Mouse (Mus musculus): ENCODE measurements around the gene Tmem205. TPM values are rescaled to one million over a fixed set of nuclear protein-coding genes. Genes with fewer than 3 reads are reported as not detected.

Tmem205 gene
- polyA plus RNA-seq, 1 experiment from 2014 or later: 37.0 TPM

DNA sequence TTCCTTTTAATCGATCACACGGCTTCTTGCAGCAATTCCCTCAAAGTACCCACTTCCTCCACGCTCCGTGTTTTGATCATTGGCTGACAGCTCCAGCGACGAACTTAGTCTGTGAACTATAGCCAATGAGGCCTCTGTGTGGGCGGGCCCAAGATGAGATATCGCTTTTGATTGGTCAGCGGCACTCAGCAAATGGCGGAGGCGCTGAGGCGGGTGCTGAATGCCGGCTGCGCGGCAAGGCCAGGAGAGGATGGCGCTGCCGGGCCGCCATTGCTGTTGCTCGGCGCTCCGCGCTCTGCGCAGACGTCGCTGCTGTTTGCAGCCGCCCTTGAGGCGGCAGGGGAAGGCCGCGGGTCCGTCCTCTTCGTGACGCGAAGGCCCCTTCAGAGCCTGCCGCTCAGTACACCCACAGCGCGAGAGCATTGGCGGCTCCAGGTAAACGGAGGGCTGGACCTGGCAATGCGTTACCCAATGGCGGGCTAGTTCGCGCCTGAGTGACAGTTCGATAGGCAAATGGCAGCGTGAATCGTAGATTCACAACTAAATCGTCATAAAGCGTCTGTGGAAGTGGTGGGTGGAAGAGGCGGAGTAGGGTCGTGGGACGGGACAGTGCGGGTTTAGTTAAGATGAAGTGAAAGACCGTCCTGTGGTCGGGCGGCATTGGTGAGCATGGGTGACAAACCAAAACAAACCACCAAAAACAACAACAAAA, 28.4 kb upstream of the Tmem205 start, which contains the start of gene Swsap1:
Swsap1 (plus strand) TSS at position 186 of the 712 bp plus-strand sequence.
- whole genome bisulfite sequencing: under 1% methylated on average over 54 of the region's 54 CpGs
- 0 out of 2 replicates have a peak, but pooled peaks cover 3% of the 10 kb centered on the region for H3K9me3 ChIP-seq (replicated peaks)
- H3K4me3 ChIP-seq: peak within 1 kb of the TSS; percentile 65
- peaks cover 20% of the 10 kb centered on the region for H3K27me3 ChIP-seq
- peak; percentile 98 for ATAC-seq (ENCODE audit: low FRiP score)
- peak within 1 kb of the TSS; percentile 60 for H3K4me2 ChIP-seq (replicated peaks)
- H3K9ac ChIP-seq: peak within 1 kb of the TSS; percentile 80
- H3K27ac ChIP-seq: peak within 1 kb of the TSS; percentile 92
- peaks cover 16% of the 10 kb centered on the region for H3K4me1 ChIP-seq
- no peaks in the 10 kb centered on the region for H3K36me3 ChIP-seq

DNA sequence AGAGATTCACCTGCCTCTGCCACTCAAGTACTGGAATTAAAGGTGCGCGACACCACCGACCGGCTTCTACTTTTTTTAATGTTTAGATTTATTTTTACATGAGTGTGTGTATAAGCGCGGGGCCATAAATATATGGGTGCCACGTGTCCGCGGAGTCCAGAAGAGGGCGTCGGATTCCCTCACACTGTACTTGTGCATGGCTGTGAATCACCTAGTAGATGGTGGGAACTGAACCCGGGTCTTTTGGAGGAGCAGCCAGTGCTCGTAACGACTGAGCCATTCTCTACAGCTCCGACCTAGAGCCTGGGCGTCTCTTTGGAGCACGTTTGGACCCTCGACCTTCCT, 27.8 kb upstream of the Tmem205 start:
- Histone ChIP-seq H3K9ac (peak overlapping the region; percentile 80), H3K36me3 (no peaks in the 10 kb centered on the region), H3K27me3 (peaks cover 17% of the 10 kb centered on the region), H3K4me3 (peak overlapping the region; percentile 65), H3K4me1 (peaks cover 16% of the 10 kb centered on the region), H3K9me3 (replicated peaks) (0 out of 2 replicates have a peak, but pooled peaks cover 3% of the 10 kb centered on the region), H3K4me2 (replicated peaks) (peak overlapping the region; percentile 59), H3K27ac (peak overlapping the region; percentile 92)
- peak; percentile 72 for ATAC-seq (ENCODE audit: low FRiP score)
- 3% methylated on average over 18 of the region's 18 CpGs for WGBS

GRCm38 (mm10) chr9:21954635-21955034, 27.3 kb upstream of the Tmem205 start:
- no peak overlapping the region for H3K9ac ChIP-seq
- H3K36me3 ChIP-seq: no peaks in the 10 kb centered on the region
- 0 out of 2 replicates have a peak, but pooled peaks cover 3% of the 10 kb centered on the region for H3K9me3 ChIP-seq (replicated peaks)
- WGBS: 83% methylated on average over 3 of the region's 3 CpGs
- H3K27me3 ChIP-seq: peaks cover 13% of the 10 kb centered on the region
- H3K27ac ChIP-seq: no peak overlapping the region
- H3K4me3 ChIP-seq: no peak overlapping the region
- peaks cover 16% of the 10 kb centered on the region for H3K4me1 ChIP-seq
- H3K4me2 ChIP-seq (replicated peaks): peak overlapping the region; percentile 59; the same call in 1 of the 2 replicates
- no peak for ATAC-seq (ENCODE audit: low FRiP score)

- no peak for ATAC-seq (ENCODE audit: low FRiP score)
- no peak overlapping the region for H3K9ac ChIP-seq
- H3K4me2 ChIP-seq (replicated peaks): no peak overlapping the region
- no peak overlapping the region for H3K4me3 ChIP-seq
- no peaks in the 10 kb centered on the region for H3K36me3 ChIP-seq
- H3K27me3 ChIP-seq: 0 out of 2 replicates have a peak, but pooled peaks cover 5% of the 10 kb centered on the region
- peaks cover 16% of the 10 kb centered on the region for H3K4me1 ChIP-seq
- H3K9me3 ChIP-seq (replicated peaks): 0 out of 2 replicates have a peak, but pooled peaks cover 3% of the 10 kb centered on the region
- WGBS: 19% methylated on average over 3 of the region's 3 CpGs
- H3K27ac ChIP-seq: no peak overlapping the region
Observed at GRCm38 (mm10) chr9:21953600-21953999, 26.2 kb upstream of the Tmem205 start.

DNA sequence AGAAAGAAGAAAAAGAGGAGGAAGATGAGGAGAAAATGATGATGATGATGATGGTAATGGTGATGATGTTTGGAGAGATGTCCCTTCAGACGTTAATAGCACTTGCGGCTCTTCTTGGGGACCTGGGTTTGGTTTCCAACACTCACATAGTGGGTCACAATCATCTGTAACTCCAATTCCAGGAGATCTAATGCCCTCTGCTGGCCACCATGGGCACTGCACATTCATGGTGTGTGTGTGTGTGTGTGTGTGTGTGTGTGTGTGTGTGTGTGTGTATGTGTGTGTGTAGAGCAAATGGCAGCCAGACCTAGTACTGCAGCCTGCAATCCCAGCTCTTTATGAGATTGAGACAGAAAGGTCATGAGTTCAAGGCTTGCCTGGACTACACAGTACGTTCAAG, 24.6 kb upstream of the Tmem205 start:
- Histone ChIP-seq H3K9ac (no peak overlapping the region), H3K4me3 (no peak overlapping the region), H3K27ac (no peak overlapping the region), H3K9me3 (replicated peaks) (0 out of 2 replicates have a peak, but pooled peaks cover 3% of the 10 kb centered on the region), H3K4me1 (peaks cover 24% of the 10 kb centered on the region), H3K4me2 (replicated peaks) (no peak overlapping the region), H3K27me3 (peaks cover 20% of the 10 kb centered on the region), H3K36me3 (peaks cover 5% of the 10 kb centered on the region; the same call in 1 of the 2 replicates)
- WGBS: 88% methylated on average over 3 of the region's 3 CpGs
- no peak for ATAC-seq (ENCODE audit: low FRiP score)

DNA sequence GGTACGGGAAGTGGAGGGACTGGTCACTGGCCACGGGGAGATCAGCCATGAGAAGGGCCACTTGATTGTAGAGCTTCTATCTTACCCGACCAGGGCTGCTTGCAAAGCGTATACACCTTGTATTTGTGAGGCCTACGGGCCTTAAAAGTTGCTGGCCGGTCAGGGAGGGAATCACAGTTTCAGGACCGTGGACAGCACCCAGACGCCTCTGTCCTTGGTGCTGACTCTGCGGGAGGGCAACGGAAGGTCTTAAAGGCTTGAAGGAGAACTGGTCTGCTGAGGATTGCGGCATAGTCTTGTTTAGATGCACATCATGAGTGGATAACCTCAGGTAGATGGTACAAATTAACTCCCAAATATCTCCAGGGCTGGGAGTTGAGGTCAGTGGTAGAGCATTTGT, 23.0 kb upstream of the Tmem205 start:
- peaks cover 20% of the 10 kb centered on the region for H3K4me1 ChIP-seq
- H3K4me3 ChIP-seq: no peak overlapping the region
- no peak overlapping the region for H3K27ac ChIP-seq
- peaks cover 28% of the 10 kb centered on the region for H3K27me3 ChIP-seq
- H3K36me3 ChIP-seq: peaks cover 5% of the 10 kb centered on the region; the same call in 1 of the 2 replicates
- 0 out of 2 replicates have a peak, but pooled peaks cover 3% of the 10 kb centered on the region for H3K9me3 ChIP-seq (replicated peaks)
- no peak overlapping the region for H3K4me2 ChIP-seq (replicated peaks)
- 25% methylated on average over 11 of the region's 11 CpGs for WGBS
- no peak for ATAC-seq (ENCODE audit: low FRiP score)
- no peak overlapping the region for H3K9ac ChIP-seq

DNA sequence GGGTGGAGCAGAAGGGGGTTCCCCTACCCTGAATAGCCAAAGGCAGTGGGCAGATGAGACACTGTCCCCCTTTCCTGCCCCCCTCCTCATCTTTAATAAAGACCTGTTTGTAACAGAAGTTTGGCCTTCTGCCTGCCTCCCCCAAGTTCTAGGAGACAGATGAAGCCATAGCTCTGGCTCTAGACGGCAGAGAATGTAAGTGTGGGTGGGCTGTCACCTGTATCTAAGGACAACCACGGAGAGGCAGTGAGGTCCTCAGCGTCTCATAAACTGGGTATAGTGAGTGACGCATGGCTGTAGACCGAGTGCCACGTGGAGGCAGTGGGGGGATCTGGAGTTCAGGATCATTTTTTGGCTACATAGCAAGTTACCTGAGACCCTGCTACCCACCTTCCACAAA, 21.4 kb upstream of the Tmem205 start:
- Histone ChIP-seq H3K4me3 (no peak overlapping the region), H3K27ac (no peak overlapping the region), H3K27me3 (peaks cover 28% of the 10 kb centered on the region), H3K36me3 (peaks cover 8% of the 10 kb centered on the region; the same call in 1 of the 2 replicates), H3K4me1 (peaks cover 21% of the 10 kb centered on the region), H3K9me3 (replicated peaks) (0 out of 2 replicates have a peak, but pooled peaks cover 3% of the 10 kb centered on the region), H3K4me2 (replicated peaks) (no peak overlapping the region), H3K9ac (no peak overlapping the region)
- no peak for ATAC-seq (ENCODE audit: low FRiP score)
- WGBS: 67% methylated on average over 6 of the region's 6 CpGs

DNA sequence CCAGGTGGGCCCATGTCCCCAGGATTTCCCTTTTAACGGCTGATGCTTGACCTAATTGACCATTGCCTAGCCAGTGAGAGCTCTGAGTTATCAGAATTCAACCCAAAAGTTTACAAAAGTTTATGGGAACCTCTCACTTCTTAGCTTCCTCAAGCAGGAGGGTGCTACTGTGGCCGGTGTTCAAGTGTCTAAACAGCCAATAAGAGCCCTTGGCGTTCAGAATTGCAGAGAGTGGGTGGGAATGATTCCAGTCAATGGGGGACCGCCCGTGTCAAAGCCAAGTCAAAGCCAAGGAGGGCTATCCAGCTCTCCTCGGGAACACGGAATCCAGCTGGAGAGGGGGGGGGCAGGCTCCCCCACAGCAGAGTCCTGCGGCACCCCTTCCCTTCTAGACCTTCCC, 20.8 kb upstream of the Tmem205 start:
- no peak overlapping the region for H3K9ac ChIP-seq
- H3K36me3 ChIP-seq: peaks cover 8% of the 10 kb centered on the region; the same call in 1 of the 2 replicates
- H3K4me1 ChIP-seq: peaks cover 15% of the 10 kb centered on the region
- H3K27me3 ChIP-seq: peaks cover 35% of the 10 kb centered on the region
- no peak for ATAC-seq (ENCODE audit: low FRiP score)
- 0 out of 2 replicates have a peak, but pooled peaks cover 3% of the 10 kb centered on the region for H3K9me3 ChIP-seq (replicated peaks)
- no peak overlapping the region for H3K27ac ChIP-seq
- no peak overlapping the region for H3K4me3 ChIP-seq
- 64% methylated on average over 8 of the region's 8 CpGs for WGBS
- no peak overlapping the region for H3K4me2 ChIP-seq (replicated peaks)

DNA sequence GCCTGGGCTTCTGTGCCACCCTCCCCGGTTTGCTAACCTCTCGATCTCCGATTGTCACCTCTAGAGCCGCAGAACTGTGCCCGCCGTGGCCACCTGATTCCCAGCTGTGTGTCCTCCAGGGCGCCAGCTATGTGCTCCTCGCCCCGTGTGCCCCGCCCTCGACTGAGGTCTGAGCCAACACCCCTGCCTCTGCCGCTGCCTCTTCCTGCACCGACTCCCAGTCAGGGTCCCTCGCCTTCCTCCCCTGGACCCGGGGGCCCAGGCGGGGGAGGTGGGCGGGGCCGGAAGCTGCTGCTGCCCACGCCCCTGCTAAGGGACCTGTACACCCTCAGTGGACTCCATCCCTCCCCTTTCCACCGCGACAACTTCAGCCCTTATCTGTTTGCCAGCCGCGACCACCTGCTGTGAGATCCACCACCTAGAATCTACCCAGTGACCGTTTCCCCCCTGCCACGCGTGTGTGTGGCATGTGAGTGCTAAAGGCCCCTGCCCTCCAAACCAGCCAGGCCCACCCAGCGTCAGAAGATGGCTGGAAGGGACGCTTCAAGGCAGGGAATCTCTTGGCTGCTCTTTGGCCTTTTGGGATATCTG, 20.3 kb upstream of the Tmem205 start:
- no peak overlapping the region for H3K4me3 ChIP-seq
- ATAC-seq (ENCODE audit: low FRiP score): no peak
- H3K27me3 ChIP-seq: peaks cover 36% of the 10 kb centered on the region
- H3K27ac ChIP-seq: no peak overlapping the region
- H3K9ac ChIP-seq: no peak overlapping the region
- H3K36me3 ChIP-seq: peaks cover 8% of the 10 kb centered on the region; the same call in 1 of the 2 replicates
- WGBS: 7% methylated on average over 28 of the region's 28 CpGs
- H3K4me1 ChIP-seq: peaks cover 14% of the 10 kb centered on the region
- peak overlapping the region; percentile 22; the same call in 1 of the 2 replicates for H3K4me2 ChIP-seq (replicated peaks)
- H3K9me3 ChIP-seq (replicated peaks): 0 out of 2 replicates have a peak, but pooled peaks cover 3% of the 10 kb centered on the region

GRCm38 (mm10) chr9:21944267-21944666, 16.9 kb upstream of the Tmem205 start:
- Histone ChIP-seq H3K4me2 (replicated peaks) (no peak overlapping the region), H3K9me3 (replicated peaks) (no peaks in the 10 kb centered on the region), H3K27ac (no peak overlapping the region), H3K36me3 (peaks cover 19% of the 10 kb centered on the region), H3K4me3 (no peak overlapping the region), H3K27me3 (peaks cover 31% of the 10 kb centered on the region), H3K9ac (no peak overlapping the region), H3K4me1 (peaks cover 16% of the 10 kb centered on the region)
- 20% methylated on average over 23 of the region's 23 CpGs for WGBS
- no peak for ATAC-seq (ENCODE audit: low FRiP score)

- Histone ChIP-seq H3K4me2 (replicated peaks) (no peak overlapping the region), H3K27ac (no peak overlapping the region), H3K9me3 (replicated peaks) (no peaks in the 10 kb centered on the region), H3K9ac (no peak overlapping the region), H3K36me3 (peaks cover 19% of the 10 kb centered on the region), H3K4me1 (peaks cover 18% of the 10 kb centered on the region), H3K4me3 (no peak overlapping the region), H3K27me3 (peaks cover 31% of the 10 kb centered on the region)
- ATAC-seq (ENCODE audit: low FRiP score): no peak
- WGBS: 59% methylated on average over 12 of the region's 12 CpGs
Observed at GRCm38 (mm10) chr9:21943638-21944037, 16.3 kb upstream of the Tmem205 start.

- 80% methylated on average over 11 of the region's 12 CpGs for WGBS
- H3K36me3 ChIP-seq: peaks cover 19% of the 10 kb centered on the region
Observed at GRCm38 (mm10) chr9:21943046-21943445, 15.7 kb upstream of the Tmem205 start.

More at GRCm38 (mm10) chr9:21943046-21943445, 15.7 kb upstream of the Tmem205 start:
- Histone ChIP-seq H3K27me3 (peaks cover 26% of the 10 kb centered on the region), H3K9me3 (replicated peaks) (no peaks in the 10 kb centered on the region), H3K4me2 (replicated peaks) (no peak overlapping the region), H3K4me1 (peaks cover 24% of the 10 kb centered on the region), H3K27ac (no peak overlapping the region), H3K4me3 (no peak overlapping the region), H3K9ac (no peak overlapping the region)
- ATAC-seq (ENCODE audit: low FRiP score): 0 out of 2 replicates have a peak, but pooled peaks have one; percentile 3

Data from hindbrain, embryonic 12.5 days (tissue).